Mouse (Mus musculus) ovary, adult 18-20 months (tissue): ENCODE data around the gene Epx.

Source experiments
- DNase-seq: peaks from one replicate; pipeline ENCODE4 v3.0.0; 2022; ENCODE audit warnings: low spot score, mixed read lengths

The Epx gene

GRCm38 (mm10) chr11:87840676-87841075, 34.7 kb downstream of the Epx start:
- DNase-seq: no peak

- DNase-seq: no peak
Measured at GRCm38 (mm10) chr11:87828239-87828900, 47.0 kb downstream of the Epx start, which contains the start of gene Lpo. TSS of gene Lpo (minus strand) at chr11:87828289.

- DNase-seq: no peak
Measured at GRCm38 (mm10) chr11:87821502-87821901, 53.8 kb downstream of the Epx start.

- DNase-seq: no peak
Measured at GRCm38 (mm10) chr11:87817443-87817773, 57.9 kb downstream of the Epx start.

GRCm38 (mm10) chr11:87816707-87817442, 58.5 kb downstream of the Epx start:
- DNase-seq: no peak

- no peak for DNase-seq
Measured at GRCm38 (mm10) chr11:87814831-87815230, 60.5 kb downstream of the Epx start.
